Mouse (Mus musculus): ENCODE measurements around the gene Defa37.
"Not testable (repeated sequence)": the region's sequence is repeated elsewhere in the genome, so short reads cannot be mapped to it uniquely, and the experiment has no call there.

The Defa37 gene

DNA sequence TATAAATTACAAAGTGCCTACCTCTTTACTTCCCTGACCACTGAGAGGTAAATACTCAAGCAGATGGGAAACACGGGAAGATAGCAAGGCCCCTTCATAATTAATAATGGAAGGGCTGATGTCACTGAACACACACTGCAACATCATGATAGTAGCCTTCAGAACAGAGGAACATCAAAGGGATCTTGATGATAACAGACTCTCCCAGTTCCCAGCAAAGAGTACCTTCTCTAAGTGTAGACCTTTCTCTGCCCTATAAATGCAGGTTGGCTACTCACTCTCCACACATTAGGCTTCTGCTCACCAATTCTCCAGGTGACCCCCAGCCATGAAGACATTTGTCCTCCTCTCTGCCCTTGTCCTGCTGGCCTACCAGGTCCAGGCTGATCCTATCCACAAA lies at the start of gene Defa37:
TSS of gene Defa37 (plus strand) at position 301 of the 400 bp plus-strand sequence.
- DNase-seq (ENCODE audit: low read depth, low spot score): not testable (repeated sequence)

- DNase-seq (ENCODE audit: low read depth, low spot score): not testable (repeated sequence)
Measured at GRCm38 (mm10) chr8:21528732-21529131, 36.5 kb upstream of the Defa37 start, which contains the start of gene Defa32. Gene Defa32 (plus strand): TSS chr8:21529032.

- DNase-seq (ENCODE audit: low read depth, low spot score): not testable (repeated sequence)
Measured at GRCm38 (mm10) chr8:21582706-21583105, 17.5 kb downstream of the Defa37 start, which contains the start of gene Defa28. Gene Defa28 (plus strand): TSS chr8:21583006.

DNA sequence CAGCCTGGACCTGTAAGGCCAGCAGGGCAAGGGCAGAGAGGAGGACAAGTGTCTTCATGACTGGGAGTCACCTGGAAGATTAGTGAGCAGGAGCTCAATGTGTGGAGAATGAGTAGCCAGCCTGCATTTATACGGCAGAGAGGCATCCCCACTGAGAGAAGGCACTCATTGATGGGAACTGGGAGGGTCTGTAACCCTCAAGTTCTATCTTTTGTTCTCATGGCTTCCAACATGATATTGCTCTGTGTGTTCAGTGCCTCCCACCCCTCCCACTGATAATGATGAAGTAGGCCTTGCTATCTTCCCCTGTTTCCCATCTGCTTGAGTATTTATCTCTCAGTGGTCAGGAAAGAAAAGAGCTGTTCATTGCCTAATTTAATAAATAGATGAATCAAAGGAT lies 29.2 kb downstream of the Defa37 start, which contains the start of gene Gm7861:
TSS of gene Gm7861 (minus strand) at position 101 of the 400 bp plus-strand sequence.
- DNase-seq (ENCODE audit: low read depth, low spot score): not testable (repeated sequence)
